Mouse (Mus musculus): ENCODE data around the gene Uevld. TPM values are rescaled to one million over a fixed set of nuclear protein-coding genes. Genes with fewer than 3 reads are reported as not detected.
"Not testable (repeated sequence)": the region's sequence is repeated elsewhere in the genome, so short reads cannot be mapped to it uniquely, and the experiment has no call there.

The Uevld gene
- total RNA-seq, 2 experiments from 2014 or later, result 35.1 to 39.0 TPM

DNA sequence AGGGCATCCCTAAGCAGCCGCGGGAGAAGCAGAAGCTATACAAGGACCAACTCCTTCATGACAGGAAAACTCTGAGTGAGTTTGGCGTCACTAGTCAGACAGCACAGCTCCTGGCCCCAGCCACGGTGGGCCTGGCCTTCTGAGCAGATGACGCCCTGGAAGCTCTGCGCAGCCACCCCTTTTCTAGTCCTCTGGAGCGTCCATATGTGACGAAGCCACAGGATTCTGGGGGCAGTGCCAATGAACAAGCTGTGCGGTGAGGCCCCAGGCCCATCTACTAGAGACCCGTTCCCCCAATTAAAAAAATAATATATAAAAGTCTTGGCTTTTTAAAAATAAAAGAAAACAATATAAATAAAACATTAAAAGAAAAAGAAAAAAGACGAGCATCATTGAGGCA is 17.1 kb upstream of the Uevld start:
- no peak for ATAC-seq (replicated peaks; ENCODE audit: low FRiP score, poor library complexity, severe bottlenecking)

DNA sequence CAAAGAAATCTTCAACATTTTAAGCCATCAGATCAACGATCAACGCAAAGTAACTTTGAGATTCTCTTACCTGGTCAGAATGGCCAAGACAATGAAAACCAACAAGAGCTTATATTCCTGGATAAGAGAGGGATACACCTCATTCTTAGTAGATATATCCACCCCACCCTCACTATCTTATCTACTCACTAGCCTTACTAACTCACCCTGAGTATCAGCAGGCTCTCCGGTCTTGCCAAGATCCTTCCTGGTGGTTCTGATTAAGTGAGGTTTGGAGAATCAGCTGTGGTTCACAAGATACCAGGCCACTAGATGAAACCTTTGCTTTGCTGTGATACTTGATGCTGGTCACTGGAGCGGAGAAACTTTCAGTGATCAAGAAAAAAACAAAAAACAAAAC is 16.3 kb upstream of the Uevld start:
- no peak for ATAC-seq (replicated peaks; ENCODE audit: low FRiP score, poor library complexity, severe bottlenecking)

GRCm38 (mm10) chr7:46969898-46970297 is 11.6 kb upstream of the Uevld start:
- no peak for ATAC-seq (replicated peaks; ENCODE audit: low FRiP score, poor library complexity, severe bottlenecking)

DNA sequence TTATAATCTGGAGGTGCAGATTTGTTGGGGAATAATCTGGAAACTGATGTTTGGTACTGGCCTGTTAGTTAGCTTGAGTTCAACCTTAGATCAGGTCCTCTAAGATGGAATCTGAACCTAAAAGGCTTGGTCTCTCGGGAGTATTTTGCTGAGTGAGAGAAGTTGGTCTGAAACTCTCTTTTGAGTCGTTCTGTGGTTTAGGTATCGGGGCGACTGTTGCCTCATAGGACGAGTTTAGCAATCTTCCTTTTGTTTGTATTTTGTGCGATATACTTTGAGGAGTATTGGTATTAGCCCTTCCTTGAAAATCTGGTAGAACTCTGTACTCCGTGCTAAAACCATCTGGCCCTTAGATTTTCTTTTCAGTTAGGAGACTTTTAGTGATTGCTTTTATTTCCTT is 5.7 kb upstream of the Uevld start:
- ATAC-seq (replicated peaks; ENCODE audit: low FRiP score, poor library complexity, severe bottlenecking), result no peak

DNA sequence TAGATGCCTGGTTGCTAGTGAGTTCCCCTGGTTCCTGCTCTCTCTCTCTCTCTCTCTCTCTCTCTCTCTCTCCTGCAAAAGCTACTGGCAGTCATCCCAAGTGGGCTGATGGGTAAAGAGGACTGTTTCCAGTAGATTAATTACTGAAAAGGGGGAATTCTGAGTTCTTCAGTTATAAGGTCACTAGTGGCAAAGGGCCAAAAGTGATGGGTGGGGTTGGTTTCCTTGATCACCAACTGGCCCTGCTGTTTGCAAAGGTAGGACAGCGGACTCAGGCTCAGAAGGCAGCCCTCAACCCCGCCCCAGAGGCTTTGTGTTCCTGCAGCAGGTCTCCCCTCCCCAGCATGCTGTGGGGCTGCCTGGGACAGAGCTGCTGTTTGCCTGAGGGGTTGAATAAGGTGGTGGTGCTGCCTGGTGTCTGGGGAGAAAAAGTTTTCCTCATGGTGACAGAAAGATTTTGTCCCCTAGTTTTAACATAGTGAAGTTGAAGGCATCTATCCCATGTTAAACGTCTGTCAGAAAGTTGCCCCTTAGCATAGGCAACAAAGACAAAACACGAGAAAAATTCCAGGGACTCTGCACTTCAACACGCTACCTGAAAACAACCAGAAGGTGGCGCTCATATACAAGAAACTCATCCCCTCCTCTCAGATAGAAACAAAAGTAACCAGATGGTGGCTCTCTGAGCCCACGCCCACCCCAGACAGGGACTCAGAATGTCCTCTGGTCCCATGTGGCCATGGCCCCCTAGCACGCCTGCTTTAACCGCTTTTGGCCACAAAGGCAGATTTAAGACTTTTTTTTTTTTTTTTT is 4.7 kb upstream of the Uevld start:
- peak; percentile 53 for ATAC-seq (replicated peaks; ENCODE audit: low FRiP score, poor library complexity, severe bottlenecking)

DNA sequence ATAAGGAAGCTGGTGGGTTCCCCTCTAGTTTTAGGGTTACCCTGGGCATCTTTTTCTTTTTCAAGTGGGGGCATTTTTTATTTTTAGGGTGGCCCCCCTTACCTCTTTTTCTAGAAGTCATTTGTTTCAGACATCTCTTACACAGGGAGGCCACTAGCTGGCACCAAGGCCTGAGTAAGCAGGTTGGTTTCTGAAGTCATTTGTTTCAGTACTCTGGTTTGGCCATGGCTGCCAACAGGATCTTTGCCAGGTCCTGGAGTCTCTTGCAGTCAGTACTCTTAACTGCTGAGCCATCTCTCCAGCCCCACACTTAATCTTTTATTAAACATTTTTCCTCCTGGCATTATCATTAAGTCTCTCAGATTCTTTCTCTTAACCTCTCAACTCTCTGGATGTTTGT is 3.8 kb upstream of the Uevld start:
- ATAC-seq (replicated peaks; ENCODE audit: low FRiP score, poor library complexity, severe bottlenecking), result no peak

GRCm38 (mm10) chr7:46960991-46961390 is 2.7 kb upstream of the Uevld start:
- ATAC-seq (replicated peaks; ENCODE audit: low FRiP score, poor library complexity, severe bottlenecking), result no peak

GRCm38 (mm10) chr7:46958853-46959252 is 526 bp upstream of the Uevld start:
- ATAC-seq (replicated peaks; ENCODE audit: low FRiP score, poor library complexity, severe bottlenecking), result no peak

- ATAC-seq (replicated peaks; ENCODE audit: low FRiP score, poor library complexity, severe bottlenecking), result no peak
Observed at GRCm38 (mm10) chr7:46935847-46936246, 22.5 kb downstream of the Uevld start.

DNA sequence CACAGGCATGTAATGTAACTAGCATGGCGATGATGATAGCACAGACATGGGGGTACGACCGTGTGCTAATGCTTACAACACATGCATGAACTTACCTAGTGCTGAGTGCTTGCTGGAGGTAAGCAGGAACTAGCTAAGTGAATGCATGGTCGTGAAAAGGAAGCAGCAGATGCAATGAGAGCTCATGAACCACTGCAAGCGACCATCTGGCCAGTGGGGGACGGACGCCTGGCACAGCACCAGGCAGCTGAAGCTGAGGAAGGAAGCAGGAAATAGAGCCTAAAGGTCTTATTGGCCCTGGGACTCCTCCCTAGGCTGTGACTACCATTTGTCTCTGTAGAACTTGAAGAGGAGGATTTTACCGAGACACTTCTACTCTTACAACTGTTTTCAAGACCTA is 23.5 kb downstream of the Uevld start:
- no peak for ATAC-seq (replicated peaks; ENCODE audit: low FRiP score, poor library complexity, severe bottlenecking)

GRCm38 (mm10) chr7:46931370-46931769 is 27.0 kb downstream of the Uevld start:
- ATAC-seq (replicated peaks; ENCODE audit: low FRiP score, poor library complexity, severe bottlenecking), result no peak

DNA sequence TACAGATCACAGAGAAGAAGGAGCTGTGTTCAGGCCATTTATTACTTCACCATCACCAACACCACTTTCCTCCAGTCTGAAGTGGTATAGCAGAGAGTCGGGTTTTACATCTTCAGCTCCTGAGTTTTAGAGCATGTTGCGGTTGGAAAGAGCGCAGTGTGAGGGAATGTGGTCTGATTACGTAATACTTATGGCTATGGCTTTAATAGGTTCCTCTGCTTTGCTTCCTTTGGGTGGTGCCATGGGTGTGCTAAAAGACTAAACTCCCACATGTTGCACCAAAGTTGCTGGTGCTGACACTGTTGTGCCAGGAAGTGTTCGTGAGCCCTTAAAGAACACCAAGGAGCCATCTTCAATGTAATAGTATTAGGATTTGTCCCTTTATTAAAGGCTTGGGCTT is 30.0 kb downstream of the Uevld start:
- ATAC-seq (replicated peaks; ENCODE audit: low FRiP score, poor library complexity, severe bottlenecking), result 0 out of 2 replicates have a peak, but pooled peaks have one; percentile 14

GRCm38 (mm10) chr7:46922075-46922474 is 36.3 kb downstream of the Uevld start:
- ATAC-seq (replicated peaks; ENCODE audit: low FRiP score, poor library complexity, severe bottlenecking), result no peak

- peak; percentile 94 for ATAC-seq (replicated peaks; ENCODE audit: low FRiP score, poor library complexity, severe bottlenecking)
Observed at GRCm38 (mm10) chr7:46919551-46920176, 38.7 kb downstream of the Uevld start, which contains the start of gene Tsg101. Tsg101 (minus strand) TSS chr7:46919969.

DNA sequence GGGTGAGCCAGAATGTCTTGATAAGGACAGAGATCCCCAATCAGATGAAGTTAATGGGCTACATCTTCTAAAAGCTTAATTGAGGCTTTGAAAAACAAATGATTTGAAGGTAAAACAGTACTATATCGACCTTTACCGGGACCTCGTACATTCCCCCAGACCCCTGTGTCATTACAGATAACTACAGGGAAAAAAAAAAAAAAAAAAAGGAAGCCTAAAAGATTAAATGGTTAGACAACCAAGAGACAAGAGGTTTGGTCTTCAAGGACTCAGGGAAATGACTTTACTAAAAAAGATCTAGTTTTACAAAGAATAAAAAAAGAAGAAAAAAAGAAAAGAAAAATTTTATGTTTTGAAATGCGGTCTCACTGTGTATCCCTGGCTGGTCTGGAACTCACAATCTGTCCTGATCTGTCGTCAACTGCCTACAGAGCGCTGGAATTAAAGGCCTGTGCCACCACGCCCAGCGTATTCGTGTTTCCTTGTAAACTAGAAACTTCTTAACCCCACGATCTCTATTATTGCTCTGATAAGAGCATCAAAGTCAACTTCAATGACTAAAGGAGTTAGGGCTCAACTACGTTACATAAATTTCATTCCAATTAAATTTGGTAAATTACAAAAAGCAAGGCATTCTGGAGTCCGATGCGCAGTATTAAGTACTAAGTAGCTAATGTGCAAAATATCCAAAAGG is 39.5 kb downstream of the Uevld start:
- peak; percentile 60 for ATAC-seq (replicated peaks; ENCODE audit: low FRiP score, poor library complexity, severe bottlenecking)

- no peak for ATAC-seq (replicated peaks; ENCODE audit: low FRiP score, poor library complexity, severe bottlenecking)
Observed at GRCm38 (mm10) chr7:46916376-46916775, 42.0 kb downstream of the Uevld start.

- ATAC-seq (replicated peaks; ENCODE audit: low FRiP score, poor library complexity, severe bottlenecking), result no peak
Observed at GRCm38 (mm10) chr7:46911250-46911649, 47.1 kb downstream of the Uevld start.

DNA sequence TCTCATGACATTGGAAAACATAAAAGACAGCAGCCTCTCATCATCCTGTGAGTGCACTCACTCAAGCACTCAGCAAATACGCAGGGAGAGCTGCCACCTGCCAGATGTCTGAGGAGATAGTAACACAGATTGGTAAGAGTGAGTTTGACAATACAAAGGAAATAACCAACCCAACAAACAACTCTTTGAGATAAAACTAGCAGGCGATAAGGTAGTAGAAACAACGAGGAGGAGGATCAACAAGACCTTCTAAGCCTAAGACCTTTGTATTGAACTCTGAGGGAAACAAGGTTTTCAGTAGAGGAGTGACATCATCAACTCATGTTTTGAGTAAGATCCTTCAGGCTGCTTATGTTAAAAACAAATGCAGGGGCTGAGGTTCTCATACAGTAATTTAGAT is 59.0 kb downstream of the Uevld start:
- ATAC-seq (replicated peaks; ENCODE audit: low FRiP score, poor library complexity, severe bottlenecking), result no peak

- no peak for ATAC-seq (replicated peaks; ENCODE audit: low FRiP score, poor library complexity, severe bottlenecking)
Observed at GRCm38 (mm10) chr7:46895511-46895910, 62.8 kb downstream of the Uevld start.

- ATAC-seq (replicated peaks; ENCODE audit: low FRiP score, poor library complexity, severe bottlenecking), result no peak
Observed at GRCm38 (mm10) chr7:46883304-46883703, 75.0 kb downstream of the Uevld start.

DNA sequence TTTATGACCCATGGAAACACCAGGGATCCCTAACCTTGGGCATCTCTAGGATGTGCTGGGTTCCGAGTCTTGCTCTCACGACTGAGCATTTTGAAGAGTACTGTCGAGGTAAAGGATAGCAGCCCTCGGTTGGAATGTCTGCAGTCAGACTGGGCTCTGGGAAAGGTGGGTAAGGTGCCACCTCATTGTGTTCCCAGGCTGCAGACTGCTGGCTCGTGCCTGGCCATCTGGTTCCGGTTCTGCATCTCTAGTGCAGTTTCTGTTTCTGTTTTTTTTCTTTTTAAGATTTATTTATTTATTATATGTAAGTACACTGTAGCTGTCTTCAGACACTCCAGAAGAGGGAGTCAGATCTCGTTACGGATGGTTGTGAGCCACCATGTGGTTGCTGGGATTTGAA is 76.4 kb downstream of the Uevld start:
- not testable (repeated sequence) for ATAC-seq (replicated peaks; ENCODE audit: low FRiP score, poor library complexity, severe bottlenecking)
